Mouse (Mus musculus) olfactory bulb, adult 2 months (tissue): ENCODE measurements around the gene Coq10a.

Experiments used
- CTCF ChIP-seq: fragments of 200-500 bp; IDR thresholded peaks from 2 replicates; pipeline ENCODE4 v1.5.1; 2012; ENCODE audit warnings: low read depth, mild to moderate bottlenecking, low read length, moderate library complexity; ENCODE audit not compliant: insufficient read depth
- POLR2A ChIP-seq: fragments of 200-500 bp; IDR thresholded peaks from 2 replicates; pipeline ENCODE4 v1.6.1; 2012; ENCODE audit warnings: mild to moderate bottlenecking, low read depth, low read length, moderate library complexity; ENCODE audit not compliant: insufficient read depth

GRCm38 (mm10) chr10:128376455-128377211 lies 7.8 kb upstream of the Coq10a start, which contains the start of gene Ankrd52:
- TF ChIP-seq CTCF (peak; percentile 45; the same call in 1 of the 2 replicates), POLR2A (peak; percentile 93)
